Mouse (Mus musculus) R1 (cell line): Measurements from ENCODE around the gene Tcea3.

Experiments
- DNase-seq: peaks from one replicate; pipeline ENCODE4 v3.0.0-alpha.2; 2018; ENCODE audit warnings: low read depth, low spot score

The Tcea3 gene

GRCm38 (mm10) chr4:136239111-136239510 lies 8.4 kb upstream of the Tcea3 start:
- DNase-seq: no peak

- peak; percentile 91 for DNase-seq
Measured at GRCm38 (mm10) chr4:136239622-136240021, 7.9 kb upstream of the Tcea3 start.

- DNase-seq: no peak
Measured at GRCm38 (mm10) chr4:136240123-136240522, 7.4 kb upstream of the Tcea3 start.

DNA sequence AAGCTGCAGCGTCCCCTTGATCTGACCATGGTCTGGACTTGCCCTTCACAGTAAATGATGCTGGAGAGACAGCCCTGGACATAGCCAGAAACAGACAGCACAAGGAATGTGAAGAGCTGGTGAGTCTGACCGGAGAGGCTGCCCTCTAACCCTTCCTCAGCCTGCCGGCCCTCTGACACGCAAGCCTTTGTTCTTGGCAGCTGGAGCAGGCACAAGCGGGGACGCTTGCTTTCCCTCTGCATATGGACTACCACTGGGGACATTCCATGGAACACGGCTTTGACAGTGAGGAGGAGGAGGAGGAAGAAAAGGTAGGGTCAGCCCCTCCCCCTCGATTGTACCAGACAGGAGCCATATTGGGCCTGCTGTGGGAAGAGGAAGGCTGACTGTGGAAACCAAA lies 6.6 kb upstream of the Tcea3 start:
- DNase-seq: no peak

- DNase-seq: peak; percentile 57
Measured at GRCm38 (mm10) chr4:136242065-136242703, 5.3 kb upstream of the Tcea3 start.

- no peak for DNase-seq
Measured at GRCm38 (mm10) chr4:136242728-136243127, 4.8 kb upstream of the Tcea3 start.

- DNase-seq: no peak
Measured at GRCm38 (mm10) chr4:136244208-136244607, 3.3 kb upstream of the Tcea3 start.

DNA sequence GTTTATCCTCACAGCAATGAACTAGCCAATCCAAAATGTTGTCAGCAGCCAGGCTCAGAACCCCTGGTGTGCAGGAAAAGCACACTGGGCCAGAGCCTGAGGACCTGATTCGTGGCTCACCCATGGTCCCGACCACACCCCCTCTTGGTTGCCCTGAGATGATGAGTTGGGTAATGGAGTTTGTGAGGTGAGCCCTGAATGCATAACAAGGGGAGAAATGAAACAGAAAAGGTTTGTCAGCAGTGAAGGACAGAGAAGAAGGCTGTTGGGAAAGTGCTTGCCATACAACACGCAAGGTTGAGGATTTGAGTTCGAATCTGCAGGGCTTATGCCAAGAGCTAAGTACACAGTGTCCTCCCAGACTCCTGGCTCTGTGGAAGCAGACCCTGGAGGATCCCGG lies 1.8 kb upstream of the Tcea3 start:
- DNase-seq: peak; percentile 74

DNA sequence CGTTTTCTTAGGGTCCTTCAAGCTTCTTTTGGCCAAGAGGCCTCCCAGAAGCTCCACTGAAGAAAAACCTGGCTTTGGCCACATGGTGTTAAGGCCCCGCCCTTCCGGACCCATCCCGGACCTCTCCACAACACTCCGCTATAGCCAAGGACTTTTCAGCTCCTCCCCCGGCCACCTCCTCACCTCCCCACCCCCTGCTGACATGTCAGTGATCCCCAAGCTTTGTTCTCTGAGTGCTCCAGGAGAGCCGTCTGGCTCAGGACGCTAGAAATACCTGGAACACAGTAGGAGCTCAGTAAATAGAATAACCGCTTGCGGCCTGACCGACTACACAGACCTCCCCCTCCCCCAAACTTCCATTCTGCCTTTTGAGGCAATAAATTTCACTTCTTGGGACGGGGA lies 960 bp upstream of the Tcea3 start:
- DNase-seq: peak; percentile 100

GRCm38 (mm10) chr4:136247386-136247728 lies 172 bp upstream of the Tcea3 start:
- DNase-seq: no peak

DNA sequence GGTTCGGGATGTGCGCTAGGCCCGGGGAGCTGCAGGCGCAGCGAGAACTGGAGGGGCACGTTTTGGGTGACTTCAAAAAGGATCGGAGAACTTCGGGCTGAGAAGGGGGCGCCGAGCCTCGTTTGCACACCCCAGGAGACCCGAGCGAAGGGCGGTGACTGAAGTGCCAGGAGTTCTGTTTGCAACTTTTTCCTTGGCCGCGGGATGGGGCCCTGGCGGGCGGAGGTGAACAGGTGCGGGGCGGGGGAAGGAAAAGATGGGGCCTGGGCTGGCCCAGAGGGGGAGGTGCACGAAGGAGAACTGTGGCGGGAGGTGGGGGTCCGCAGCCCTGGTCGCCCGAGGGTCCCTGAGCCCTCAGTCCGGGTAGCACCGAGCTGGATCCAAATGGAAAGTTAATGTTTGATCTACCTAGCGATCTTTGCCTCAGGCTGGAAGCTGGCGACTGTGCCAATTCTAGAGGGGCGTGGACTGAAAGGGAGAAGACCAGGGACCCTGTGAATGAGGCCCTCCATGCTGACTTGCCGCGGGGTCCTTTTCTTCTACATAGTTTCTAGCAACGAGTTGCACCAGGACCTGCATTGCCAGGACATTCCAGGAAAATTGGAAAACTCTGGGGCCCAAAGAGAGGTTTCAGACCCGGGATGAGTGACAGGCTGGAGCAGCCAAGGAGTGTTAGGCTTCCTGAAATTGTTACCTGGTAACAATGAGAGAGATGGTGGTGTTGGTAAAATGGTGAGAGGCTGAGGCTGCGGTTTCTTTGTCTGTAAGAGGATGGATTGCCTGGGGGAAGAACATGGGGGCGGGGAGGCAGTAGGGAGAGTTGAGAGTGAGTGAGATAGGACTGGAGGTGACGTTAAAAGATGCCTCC lies 1.2 kb downstream of the Tcea3 start:
- DNase-seq: peak; percentile 80

- no peak for DNase-seq
Measured at GRCm38 (mm10) chr4:136249332-136249647, 1.8 kb downstream of the Tcea3 start.

GRCm38 (mm10) chr4:136249780-136250179 lies 2.3 kb downstream of the Tcea3 start:
- no peak for DNase-seq

DNA sequence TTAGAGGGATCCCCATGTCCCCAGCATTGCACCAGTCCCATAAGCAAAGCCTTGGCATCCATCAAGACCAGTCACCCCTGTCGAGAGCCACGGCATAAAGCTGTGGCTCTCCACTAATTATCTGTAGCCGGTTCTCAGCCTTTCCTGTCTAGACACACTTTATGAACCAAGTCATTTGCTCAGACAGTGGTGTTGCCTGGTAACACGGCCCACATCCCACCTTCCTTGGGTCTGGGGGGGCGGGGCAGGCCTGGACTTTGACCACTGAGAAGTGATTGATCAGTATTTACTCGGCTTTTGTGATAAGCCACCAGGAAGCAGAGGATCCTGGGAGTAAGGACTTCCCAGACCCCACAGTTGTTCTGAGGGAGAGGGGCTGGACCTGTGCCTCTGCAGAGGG lies 8.4 kb downstream of the Tcea3 start:
- no peak for DNase-seq

DNA sequence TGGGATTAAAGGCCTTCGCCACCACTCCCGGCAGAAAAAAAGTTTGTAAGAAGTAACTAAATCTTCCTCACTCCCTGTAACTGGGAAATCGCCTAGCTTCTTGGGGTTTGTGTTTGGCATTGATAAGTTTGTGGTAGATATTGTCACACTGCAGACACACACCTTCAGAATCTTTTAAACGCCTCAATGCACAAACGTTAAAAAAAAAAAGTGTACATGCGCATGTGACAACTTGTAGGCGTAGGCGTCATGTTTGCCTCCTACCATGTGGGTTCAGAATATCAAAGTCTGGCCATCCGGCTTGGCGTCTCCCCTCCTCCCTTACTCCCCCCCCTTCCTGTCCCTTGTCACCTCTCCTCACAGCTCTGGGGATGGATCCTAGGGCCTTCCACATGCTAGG lies 9.2 kb downstream of the Tcea3 start:
- no peak for DNase-seq

- peak; percentile 97 for DNase-seq
Measured at GRCm38 (mm10) chr4:136259916-136260315, 12.4 kb downstream of the Tcea3 start.

- DNase-seq: peak; percentile 80
Measured at GRCm38 (mm10) chr4:136260491-136261180, 13.1 kb downstream of the Tcea3 start.

DNA sequence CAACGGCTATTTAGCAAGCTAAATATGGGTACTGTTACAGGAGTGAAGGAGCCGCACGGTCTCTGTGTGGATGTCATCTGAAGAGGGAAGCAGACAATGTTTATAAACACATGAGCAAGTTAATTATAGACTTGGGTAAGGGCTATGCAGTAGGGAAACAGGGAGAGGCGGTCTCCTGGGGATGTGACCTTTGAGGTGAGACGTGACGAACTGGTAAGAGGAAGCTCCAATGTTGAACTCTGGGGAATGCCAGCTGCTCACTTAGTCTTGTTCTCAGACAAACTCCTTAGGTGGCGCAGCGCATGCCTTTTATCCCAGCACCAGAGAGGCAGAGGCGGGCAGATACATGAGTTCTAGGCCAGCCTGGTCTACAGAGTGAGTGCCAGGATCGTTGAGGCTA lies 14.4 kb downstream of the Tcea3 start:
- DNase-seq: no peak

- no peak for DNase-seq
Measured at GRCm38 (mm10) chr4:136263555-136263954, 16.0 kb downstream of the Tcea3 start.

DNA sequence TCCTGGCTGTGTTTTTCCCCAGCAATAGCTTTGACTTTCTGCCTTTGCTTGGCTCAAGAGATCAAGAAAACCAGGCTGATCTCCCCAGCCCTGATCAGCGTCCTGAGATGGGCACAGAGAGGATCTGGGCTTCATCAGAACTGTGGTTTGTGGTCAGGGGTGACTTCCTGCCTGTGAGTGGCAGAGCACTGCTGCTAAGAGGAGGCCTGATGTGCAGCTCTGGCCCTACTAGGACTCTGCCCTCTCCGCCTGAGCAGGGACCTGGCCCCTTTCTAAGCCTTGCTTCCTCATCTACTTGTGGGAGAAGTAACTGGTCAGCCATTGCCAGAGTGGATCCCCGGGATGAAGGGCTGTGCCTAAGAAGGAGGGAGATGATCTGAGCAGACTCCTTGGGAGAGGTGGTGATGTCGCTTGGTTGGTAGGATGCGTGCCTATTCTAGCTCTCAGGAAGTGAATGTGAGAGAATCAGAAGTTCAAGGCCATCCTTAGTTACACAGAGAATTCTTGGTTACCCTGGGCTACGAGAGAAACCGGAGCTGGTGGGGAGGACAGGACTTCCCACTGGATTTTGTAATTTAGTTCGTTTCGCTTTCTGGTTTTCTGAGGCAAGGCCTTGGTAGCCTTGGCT lies 19.3 kb downstream of the Tcea3 start:
- no peak for DNase-seq

DNA sequence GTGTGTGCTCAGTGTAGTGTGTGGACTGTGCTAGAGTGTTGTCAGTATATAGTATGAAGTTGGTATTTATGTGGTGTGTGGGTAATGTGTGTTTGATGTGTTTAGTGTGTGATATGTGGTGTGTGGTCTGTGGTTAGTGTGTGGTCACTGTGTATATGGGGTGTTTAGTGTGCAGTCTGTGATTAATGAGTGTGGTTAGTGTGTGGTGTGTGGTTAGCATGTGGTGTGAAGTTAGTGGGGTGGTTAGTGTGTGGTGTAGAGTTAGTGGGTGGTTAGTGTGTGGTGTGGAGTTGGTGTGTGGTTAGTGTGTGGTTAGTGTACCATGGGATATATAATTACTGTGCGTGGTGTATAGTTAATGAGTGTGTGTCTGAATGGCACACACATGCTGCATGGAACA lies 21.4 kb downstream of the Tcea3 start:
- DNase-seq: no peak

DNA sequence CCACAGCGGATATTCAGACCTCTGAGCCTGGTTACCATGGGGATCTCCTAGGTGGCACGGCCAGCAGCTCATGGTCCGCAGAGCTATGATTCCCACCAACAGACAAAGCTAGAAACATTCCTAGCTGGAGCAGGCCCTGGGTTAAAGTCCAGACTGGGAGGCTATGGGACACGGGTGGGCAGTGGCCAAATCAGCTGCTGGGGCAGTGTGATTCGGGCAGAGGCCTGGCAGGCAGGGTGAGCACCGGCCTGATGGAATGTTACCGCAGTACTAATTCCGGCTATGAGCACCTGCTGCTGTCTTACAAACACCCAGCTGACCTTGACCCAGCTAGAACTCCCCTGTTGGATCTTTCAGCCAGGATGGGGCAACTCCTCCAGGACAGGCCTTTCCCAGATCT lies 23.1 kb downstream of the Tcea3 start:
- DNase-seq: no peak
